Mouse (Mus musculus) ZHBTc4 (cell line): ENCODE data around the gene Hormad1.
"Not testable (repeated sequence)": the region's sequence is repeated elsewhere in the genome, so short reads cannot be mapped to it uniquely, and the experiment has no call there.

Experiments
- DNase-seq: peaks from one replicate; pipeline ENCODE4 v3.0.0-alpha.2; 2011; ENCODE audit warnings: low read depth, low spot score

Gene Hormad1

GRCm38 (mm10) chr3:95559437-95559836 lies at the start of gene Hormad1:
Hormad1 (plus strand) TSS chr3:95559677.
- peak; percentile 88 for DNase-seq

GRCm38 (mm10) chr3:95511611-95512180 lies 47.8 kb upstream of the Hormad1 start:
- no peak for DNase-seq

GRCm38 (mm10) chr3:95516614-95517041 lies 42.8 kb upstream of the Hormad1 start:
- DNase-seq, result no peak

- peak; percentile 82 for DNase-seq
Observed at GRCm38 (mm10) chr3:95517493-95517898, 42.0 kb upstream of the Hormad1 start.

GRCm38 (mm10) chr3:95518891-95519290 lies 40.6 kb upstream of the Hormad1 start:
- DNase-seq, result no peak

GRCm38 (mm10) chr3:95519315-95519714 lies 40.2 kb upstream of the Hormad1 start:
- DNase-seq, result no peak

- no peak for DNase-seq
Observed at GRCm38 (mm10) chr3:95520100-95520499, 39.4 kb upstream of the Hormad1 start.

- no peak for DNase-seq
Observed at GRCm38 (mm10) chr3:95521168-95521567, 38.3 kb upstream of the Hormad1 start.

- no peak for DNase-seq
Observed at GRCm38 (mm10) chr3:95523662-95524061, 35.8 kb upstream of the Hormad1 start.

GRCm38 (mm10) chr3:95524673-95525072 lies 34.8 kb upstream of the Hormad1 start:
- no peak for DNase-seq

- no peak for DNase-seq
Observed at GRCm38 (mm10) chr3:95526111-95526510, 33.4 kb upstream of the Hormad1 start.

GRCm38 (mm10) chr3:95526622-95527211 lies 32.8 kb upstream of the Hormad1 start, which contains the start of gene Ctss:
Ctss (plus strand) TSS chr3:95526786.
- DNase-seq, result no peak

GRCm38 (mm10) chr3:95529814-95530213 lies 29.7 kb upstream of the Hormad1 start:
- no peak for DNase-seq

- DNase-seq, result peak; percentile 58
Observed at GRCm38 (mm10) chr3:95531025-95531424, 28.5 kb upstream of the Hormad1 start.

GRCm38 (mm10) chr3:95533364-95533763 lies 26.1 kb upstream of the Hormad1 start:
- DNase-seq, result no peak

- no peak for DNase-seq
Observed at GRCm38 (mm10) chr3:95534927-95535326, 24.6 kb upstream of the Hormad1 start.

- no peak for DNase-seq
Observed at GRCm38 (mm10) chr3:95538936-95539335, 20.5 kb upstream of the Hormad1 start.

- DNase-seq, result no peak
Observed at GRCm38 (mm10) chr3:95539837-95540236, 19.6 kb upstream of the Hormad1 start.

- not testable (repeated sequence) for DNase-seq
Observed at GRCm38 (mm10) chr3:95541186-95541585, 18.3 kb upstream of the Hormad1 start.

GRCm38 (mm10) chr3:95542171-95542570 lies 17.3 kb upstream of the Hormad1 start:
- DNase-seq, result no peak

GRCm38 (mm10) chr3:95542981-95543380 lies 16.5 kb upstream of the Hormad1 start:
- no peak for DNase-seq

- no peak for DNase-seq
Observed at GRCm38 (mm10) chr3:95550176-95550575, 9.3 kb upstream of the Hormad1 start.

- DNase-seq, result no peak
Observed at GRCm38 (mm10) chr3:95553986-95554385, 5.5 kb upstream of the Hormad1 start.
